Mouse (Mus musculus) forebrain, embryonic 10.5 days (tissue): ENCODE data around the gene Ckap4. TPM values are rescaled to one million over a fixed set of nuclear protein-coding genes. Genes with fewer than 3 reads are reported as not detected.
"Not testable (repeated sequence)": the region's sequence is repeated elsewhere in the genome, so short reads cannot be mapped to it uniquely, and the experiment has no call there.

Experiments
- DNase-seq: peaks from one replicate; pipeline ENCODE4 v3.0.0-alpha.2; 2017; ENCODE audit warnings: low spot score; ENCODE audit errors: extremely low spot score
- H3K27ac ChIP-seq: fragments of 300-500 bp; sonication (generic); 2 replicates; pipeline ENCODE4 v1.5.1; 2016; ENCODE audit warnings: mild to moderate bottlenecking
- H3K27me3 ChIP-seq: fragments of 300-500 bp; sonication (generic); 2 replicates; pipeline ENCODE4 v1.6.1; 2016; ENCODE audit warnings: mild to moderate bottlenecking; ENCODE audit not compliant: poor library complexity, severe bottlenecking
- H3K36me3 ChIP-seq: fragments of 300-500 bp; sonication (generic); replicated peaks from 2 replicates; pipeline ENCODE4 v1.6.1; 2016; ENCODE audit warnings: mild to moderate bottlenecking, moderate library complexity
- H3K4me1 ChIP-seq: fragments of 300-500 bp; sonication (generic); 2 replicates; pipeline ENCODE4 v1.6.1; 2016
- H3K4me3 ChIP-seq: fragments of 300-500 bp; sonication (generic); 2 replicates; pipeline ENCODE4 v1.5.1; 2016; ENCODE audit warnings: mild to moderate bottlenecking, moderate library complexity
- H3K9me3 ChIP-seq: fragments of 300-500 bp; sonication (generic); 2 replicates; pipeline ENCODE4 v1.6.1; 2016; ENCODE audit warnings: mild to moderate bottlenecking, moderate library complexity
- WGBS: fragments of 180-500 bp; shearing (Covaris S2); methylation state at CpG from one replicate; pipeline ENCODE4 v1.1.7; 2016; 5-methylcytosine and 5-hydroxymethylcytosine counted together
- polyA plus RNA-seq: library from polyadenylated mRNA; unstranded; fragments of >200 nt; fragmentation: Nextera tagmentation; extraction: Ambion mirVana; gene quantifications from 2 replicates; pipeline ENCODE4 v1.2.1, GENCODE M21; 2016

Ckap4 gene
- polyA plus RNA-seq, 1 experiment from 2014 or later = 50.7 TPM

- H3K27me3 ChIP-seq, H3K27ac ChIP-seq, H3K9me3 ChIP-seq, H3K36me3 ChIP-seq, DNase-seq, H3K4me3 ChIP-seq: not testable (repeated sequence)
- peaks cover 40% of the 10 kb centered on the region for H3K4me1 ChIP-seq
- WGBS = 93% methylated on average over 15 of the region's 15 CpGs
Observed at GRCm38 (mm10) chr10:84482418-84482817, 51.4 kb downstream of the Ckap4 start.

- peaks cover 51% of the 10 kb centered on the region for H3K4me1 ChIP-seq
- no peaks in the 10 kb centered on the region for H3K9me3 ChIP-seq
- DNase-seq = no peak
- no peak overlapping the region for H3K4me3 ChIP-seq
- peak overlapping the region; percentile 36; the same call in 1 of the 2 replicates for H3K27ac ChIP-seq
- no peaks in the 10 kb centered on the region for H3K36me3 ChIP-seq
- 70% methylated on average over 5 of the region's 5 CpGs for WGBS
- no peaks in the 10 kb centered on the region for H3K27me3 ChIP-seq
Observed at GRCm38 (mm10) chr10:84481327-84481671, 52.6 kb downstream of the Ckap4 start.

GRCm38 (mm10) chr10:84480667-84481326 lies 53.1 kb downstream of the Ckap4 start:
- no peaks in the 10 kb centered on the region for H3K36me3 ChIP-seq
- H3K4me1 ChIP-seq = peaks cover 54% of the 10 kb centered on the region
- WGBS = 69% methylated on average over 8 of the region's 8 CpGs
- no peaks in the 10 kb centered on the region for H3K9me3 ChIP-seq
- DNase-seq = no peak
- H3K27me3 ChIP-seq = no peaks in the 10 kb centered on the region
- no peak overlapping the region for H3K4me3 ChIP-seq
- H3K27ac ChIP-seq = peak overlapping the region; percentile 36

- Histone ChIP-seq H3K9me3 (no peaks in the 10 kb centered on the region), H3K4me1 (peaks cover 54% of the 10 kb centered on the region), H3K4me3 (no peak overlapping the region), H3K36me3 (no peaks in the 10 kb centered on the region), H3K27ac (peak overlapping the region; percentile 83; the same call in 1 of the 2 replicates), H3K27me3 (no peaks in the 10 kb centered on the region)
- DNase-seq = no peak
- 57% methylated on average over 4 of the region's 4 CpGs for WGBS
Observed at GRCm38 (mm10) chr10:84480146-84480545, 53.7 kb downstream of the Ckap4 start.

GRCm38 (mm10) chr10:84477613-84478076 lies 56.2 kb downstream of the Ckap4 start:
- DNase-seq = peak; percentile 74
- 3% methylated on average over 3 of the region's 3 CpGs for WGBS
- no peaks in the 10 kb centered on the region for H3K36me3 ChIP-seq
- peak overlapping the region; percentile 83 for H3K27ac ChIP-seq
- 0 out of 2 replicates have a peak overlapping the region, but pooled peaks have one; percentile 5 for H3K4me3 ChIP-seq
- no peaks in the 10 kb centered on the region for H3K27me3 ChIP-seq
- H3K9me3 ChIP-seq = no peaks in the 10 kb centered on the region
- peaks cover 54% of the 10 kb centered on the region for H3K4me1 ChIP-seq

DNA sequence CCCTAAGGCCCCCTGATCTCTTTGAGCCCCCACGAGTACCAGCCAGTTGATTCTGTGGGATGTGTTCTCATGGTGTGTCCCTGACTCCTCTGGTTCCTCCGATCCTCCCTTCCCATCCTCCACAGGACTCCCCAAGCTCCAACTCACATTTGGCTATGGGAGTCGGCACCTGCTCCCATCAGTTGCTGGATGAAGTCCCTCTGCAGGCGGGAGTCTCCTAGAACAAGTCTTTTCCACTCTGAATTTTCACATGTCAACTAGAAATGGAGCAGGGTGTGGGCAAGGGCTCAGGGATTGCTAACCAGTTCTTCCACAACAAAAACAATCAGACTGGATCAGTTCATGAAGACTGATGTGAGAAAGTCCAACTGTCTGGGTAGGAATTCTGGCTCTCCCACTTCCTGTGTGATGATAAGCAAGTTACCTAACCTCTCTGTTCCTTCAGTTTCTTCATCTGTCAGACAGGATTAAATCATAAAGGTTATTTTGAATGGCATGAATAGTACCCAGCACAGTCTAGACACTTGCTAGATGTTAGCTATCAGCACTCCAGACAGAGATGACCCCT lies 56.7 kb downstream of the Ckap4 start:
- 63% methylated on average over 4 of the region's 4 CpGs for WGBS
- no peak overlapping the region for H3K4me3 ChIP-seq
- no peaks in the 10 kb centered on the region for H3K9me3 ChIP-seq
- H3K36me3 ChIP-seq = no peaks in the 10 kb centered on the region
- H3K27ac ChIP-seq = peak overlapping the region; percentile 83
- H3K27me3 ChIP-seq = no peaks in the 10 kb centered on the region
- peaks cover 54% of the 10 kb centered on the region for H3K4me1 ChIP-seq
- no peak for DNase-seq

Other genes starting within 250 kb of the Ckap4 start
- 2.1 and 2.4 TPM in 2 replicates for gene Nuak1, start 93.5 kb downstream of the Ckap4 start, polyA plus RNA-seq
- gene Tcp11l2, start 42.6 kb upstream of the Ckap4 start, polyA plus RNA-seq = 2.0 and 2.6 TPM in 2 replicates
- gene Polr3b, start 88.2 kb upstream of the Ckap4 start, polyA plus RNA-seq = 17.6 and 18.2 TPM in 2 replicates
- 24.8 and 26.1 TPM in 2 replicates for gene Rfx4, start 222.0 kb upstream of the Ckap4 start, polyA plus RNA-seq